Mouse (Mus musculus) ES-E14 (cell line): ENCODE measurements around the gene Fsd1l.

Experiments
- CHD2 ChIP-seq: IDR thresholded peaks from 2 replicates; pipeline ENCODE4 v1.6.1; 2014; ENCODE audit warnings: mild to moderate bottlenecking, low read depth, low read length, inconsistent platforms
- HCFC1 ChIP-seq: IDR thresholded peaks from 2 replicates; pipeline ENCODE4 v1.6.1; 2012; ENCODE audit warnings: low read length, inconsistent platforms, borderline replicate concordance; ENCODE audit not compliant: insufficient read depth
- MAFK ChIP-seq: IDR thresholded peaks from 2 replicates; pipeline ENCODE4 v1.6.1; 2014; ENCODE audit warnings: mild to moderate bottlenecking, low read depth, low read length, inconsistent platforms; ENCODE audit not compliant: insufficient read depth

- TF ChIP-seq HCFC1 (no peak), MAFK (no peak), CHD2 (no peak)
Measured at GRCm38 (mm10) chr4:53621084-53621483, 10.2 kb upstream of the Fsd1l start.
